Mouse (Mus musculus) c-Kit-positive CD71-positive TER-119-negative erythroid progenitor cells, embryonic 14.5 days (primary cell): ENCODE measurements around the gene Myo9b.

ENCODE experiments used
- DNase-seq: peaks from one replicate; pipeline ENCODE4 v3.0.0-alpha.2; 2013; ENCODE audit warnings: low read depth

Myo9b gene

DNA sequence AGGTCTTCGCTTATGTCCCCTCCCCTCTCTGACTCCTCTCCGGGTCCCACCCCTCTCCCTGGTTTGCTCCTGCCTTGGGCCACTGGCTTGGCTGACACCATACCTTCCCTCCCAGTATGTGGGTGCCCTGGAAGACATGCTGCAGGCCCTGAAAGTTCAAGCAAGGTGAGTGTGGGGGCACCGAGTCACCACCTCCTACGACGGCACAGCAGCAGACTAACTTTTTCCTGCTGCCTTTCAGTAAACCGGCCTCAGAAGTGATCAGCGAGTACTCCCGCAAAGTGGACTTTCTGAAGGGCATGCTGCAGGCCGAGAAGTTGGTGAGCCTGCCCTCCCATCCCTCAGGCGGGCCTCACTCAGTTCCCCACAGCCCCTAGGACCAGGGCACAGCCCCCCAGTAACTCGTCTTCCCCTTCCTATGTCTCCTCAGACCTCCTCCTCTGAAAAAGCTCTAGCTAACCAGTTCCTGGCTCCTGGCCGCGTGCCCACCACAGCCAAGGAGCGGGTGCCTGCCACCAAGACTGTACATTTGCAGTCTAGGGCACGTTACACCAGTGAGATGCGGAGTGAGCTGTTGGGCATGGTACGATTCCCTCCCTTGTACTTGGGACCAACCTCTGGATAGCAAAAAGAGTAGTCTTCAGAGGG lies 95.1 kb downstream of the Myo9b start:
- DNase-seq = no peak

- no peak for DNase-seq
Observed at GRCm38 (mm10) chr8:71368366-71368765, 95.9 kb downstream of the Myo9b start.

- DNase-seq = no peak
Observed at GRCm38 (mm10) chr8:71369040-71369718, 96.7 kb downstream of the Myo9b start.

- no peak for DNase-seq
Observed at GRCm38 (mm10) chr8:71370711-71371235, 98.3 kb downstream of the Myo9b start.

DNA sequence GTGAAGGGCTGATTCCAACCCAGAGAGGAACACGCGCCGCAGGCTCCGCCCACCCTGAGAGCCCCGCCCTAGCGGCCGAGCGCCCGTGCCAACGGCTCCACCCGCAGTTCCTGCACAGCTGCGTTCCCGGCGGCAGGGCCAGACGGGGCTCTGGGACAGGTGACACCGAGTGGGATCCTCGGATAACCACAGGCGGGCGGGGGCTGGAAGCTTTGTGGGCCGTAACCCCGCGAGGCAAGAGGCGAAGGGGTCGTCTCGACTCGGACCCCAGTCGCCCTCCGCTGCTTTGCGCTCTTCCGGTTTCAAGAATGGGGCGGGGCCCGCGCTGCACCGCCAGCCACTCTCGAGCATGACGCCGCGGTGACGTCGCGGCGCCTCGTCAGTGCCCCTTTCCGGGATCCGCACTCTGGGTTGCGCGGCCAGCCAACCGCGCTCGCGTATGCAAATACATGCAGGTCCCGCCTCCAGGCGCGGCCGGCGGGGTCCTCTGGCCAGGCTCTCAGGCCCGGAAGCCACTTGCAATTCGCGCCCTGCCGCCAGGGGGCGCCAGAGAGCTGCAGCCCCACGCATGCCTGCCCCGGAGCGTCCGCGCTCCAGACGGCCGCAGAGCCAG lies 98.8 kb downstream of the Myo9b start, which contains the start of gene Ocel1:
Ocel1 (plus strand) TSS at position 63 of the 613 bp plus-strand sequence.
- peak; percentile 97 for DNase-seq

GRCm38 (mm10) chr8:71372427-71372826 lies 99.9 kb downstream of the Myo9b start:
- DNase-seq = no peak

DNA sequence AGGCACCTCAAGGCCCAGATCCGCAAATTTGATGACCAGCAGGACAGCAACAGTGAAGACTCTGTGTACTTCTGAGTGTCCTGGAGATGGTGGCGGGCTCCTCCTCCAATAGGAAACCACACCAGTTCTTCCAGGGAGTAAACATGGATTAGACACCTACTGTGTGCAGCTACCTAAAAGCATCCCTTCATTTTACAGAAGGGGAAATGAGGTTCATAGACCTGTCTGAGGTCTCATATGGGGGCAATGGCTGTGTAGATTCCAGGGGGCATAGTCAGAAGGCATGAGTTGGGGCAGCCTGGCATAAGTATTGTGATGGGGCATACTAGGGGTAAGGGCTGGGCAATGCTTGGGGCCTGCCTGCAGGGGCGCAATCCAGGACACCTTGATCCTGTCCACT lies 100.5 kb downstream of the Myo9b start:
- DNase-seq = no peak

DNA sequence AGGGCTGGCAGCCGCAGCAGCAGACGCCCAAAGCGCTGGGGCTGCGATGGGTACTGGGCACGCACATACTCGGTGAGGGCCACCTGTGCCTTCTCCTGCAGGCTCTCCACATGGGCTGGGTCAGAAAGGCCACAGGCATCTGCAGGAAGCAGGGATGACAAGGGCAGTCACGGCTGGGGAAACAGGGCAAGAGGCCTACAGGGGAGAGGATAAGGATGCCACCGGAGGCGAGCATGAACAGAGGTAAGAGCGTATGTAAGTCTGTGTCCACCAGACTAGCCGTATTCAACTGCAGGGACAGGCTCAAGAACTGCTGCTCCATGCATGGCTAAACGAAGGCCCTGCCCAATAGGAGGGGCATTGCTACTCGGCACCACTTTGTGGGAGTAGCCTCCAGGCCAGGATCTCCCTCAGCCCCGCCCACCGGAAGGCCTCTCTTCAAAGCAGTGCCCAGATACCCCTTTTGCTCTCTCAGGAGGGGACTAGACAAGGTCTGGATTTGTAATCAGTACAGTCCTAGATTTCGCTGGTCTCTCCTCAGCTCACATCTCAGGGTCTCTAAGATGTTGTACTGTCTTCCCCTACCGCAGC lies 102.2 kb downstream of the Myo9b start:
- no peak for DNase-seq

- DNase-seq = peak; percentile 60
Observed at GRCm38 (mm10) chr8:71375581-71376422, 103.3 kb downstream of the Myo9b start.

DNA sequence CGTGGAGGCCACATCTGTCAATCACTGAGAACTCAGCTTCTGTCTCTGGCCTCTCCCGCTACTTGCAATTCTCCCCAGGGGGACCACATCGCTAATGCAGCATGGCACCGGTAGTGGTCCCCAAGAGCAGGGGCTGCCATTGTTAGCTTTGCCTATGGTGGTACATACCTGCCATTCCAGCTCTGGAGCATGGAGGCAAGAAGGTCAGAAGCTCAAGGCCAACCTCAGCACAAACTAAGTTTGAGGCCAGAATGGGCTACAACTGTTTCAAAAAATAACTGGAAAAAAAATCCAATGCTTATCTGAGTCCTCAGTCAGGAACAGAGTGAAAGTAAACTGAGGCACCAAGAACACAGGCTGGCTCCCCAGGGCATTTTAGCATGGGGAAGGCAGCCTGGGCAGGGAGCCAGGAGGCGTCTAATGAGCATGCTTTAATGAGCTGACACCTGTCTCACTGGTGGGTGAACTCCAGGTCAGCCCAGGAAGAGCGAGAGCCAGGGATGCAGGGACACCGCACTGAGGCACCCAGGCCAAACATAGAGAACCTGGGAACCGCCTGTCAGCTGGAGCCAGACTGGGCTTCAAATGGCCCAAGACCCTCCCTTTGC lies 104.0 kb downstream of the Myo9b start:
- no peak for DNase-seq

DNA sequence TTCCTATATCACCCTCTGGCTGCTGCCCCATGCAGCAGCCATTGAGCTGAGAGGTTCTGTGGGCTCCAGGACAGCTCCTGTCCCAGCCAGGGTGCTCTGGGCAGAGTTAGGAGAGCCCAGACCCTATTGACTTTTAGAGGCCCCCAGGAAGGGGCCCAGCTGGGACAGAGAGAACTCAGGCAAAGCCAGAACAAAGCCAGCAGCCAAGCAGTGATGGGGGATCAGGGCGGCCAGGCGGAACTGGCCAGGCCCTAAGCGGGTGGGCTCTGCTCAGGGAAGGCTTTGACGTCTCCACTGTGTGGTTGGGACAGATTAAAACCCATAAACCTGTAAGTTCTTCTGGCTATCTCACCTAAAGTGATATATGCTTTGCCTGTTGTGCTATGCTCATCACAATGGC lies 106.5 kb downstream of the Myo9b start:
- no peak for DNase-seq

- DNase-seq = no peak
Observed at GRCm38 (mm10) chr8:71379512-71380075, 107.1 kb downstream of the Myo9b start.

- DNase-seq = no peak
Observed at GRCm38 (mm10) chr8:71380178-71381171, 108.0 kb downstream of the Myo9b start.

DNA sequence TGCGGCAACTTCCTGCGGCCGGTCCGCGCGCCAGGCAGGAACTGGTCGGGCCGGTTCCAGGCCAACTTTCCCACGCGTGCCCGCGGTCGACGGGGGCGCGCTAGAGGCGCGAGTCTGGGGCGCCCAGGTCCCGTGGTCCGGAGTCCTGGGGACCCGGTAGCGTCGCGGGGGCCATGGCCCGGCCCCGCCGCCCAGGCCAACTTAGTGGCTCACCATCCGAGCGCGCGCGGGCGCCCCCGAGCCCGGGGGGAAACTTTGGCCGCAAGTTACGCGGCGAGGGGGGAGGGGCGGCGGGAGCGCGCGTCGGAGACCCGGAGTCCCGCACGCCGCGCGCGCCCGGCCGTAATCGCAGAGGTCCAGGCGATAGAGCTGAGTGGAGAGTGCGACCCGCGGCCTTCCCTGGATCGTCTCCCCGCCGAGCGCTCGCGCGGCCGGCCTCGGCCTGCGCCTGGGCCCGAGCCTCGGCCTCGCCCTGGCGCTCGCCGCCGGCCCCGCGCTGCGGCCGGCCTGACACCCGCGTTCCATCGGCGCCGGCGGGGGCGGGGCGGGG lies 109.0 kb downstream of the Myo9b start, which contains the start of gene Nr2f6:
Nr2f6 (minus strand) TSS at position 540 of the 550 bp plus-strand sequence.
- no peak for DNase-seq

- DNase-seq = no peak
Observed at GRCm38 (mm10) chr8:71381971-71382961, 109.8 kb downstream of the Myo9b start.

DNA sequence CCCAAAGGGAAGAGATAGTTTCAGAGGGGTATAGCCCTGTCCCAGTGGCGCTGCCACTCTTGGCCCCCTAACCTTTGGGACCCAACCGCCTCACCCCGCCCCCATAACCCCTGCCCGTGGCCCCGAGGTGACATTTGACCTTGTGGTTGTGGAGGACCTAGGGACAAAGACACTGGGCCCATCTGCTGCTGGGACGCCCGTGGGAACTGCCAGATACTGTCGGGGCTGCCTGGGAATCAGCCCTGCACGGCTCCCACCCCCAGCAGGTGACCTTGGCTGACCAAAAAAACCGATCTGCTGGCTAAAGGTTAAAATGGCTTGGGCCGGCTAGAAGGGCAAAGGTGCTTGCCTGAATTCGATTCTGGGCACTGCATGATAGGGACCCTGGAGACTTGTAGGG lies 110.9 kb downstream of the Myo9b start:
- no peak for DNase-seq

GRCm38 (mm10) chr8:71383860-71384259 lies 111.3 kb downstream of the Myo9b start:
- DNase-seq = no peak

DNA sequence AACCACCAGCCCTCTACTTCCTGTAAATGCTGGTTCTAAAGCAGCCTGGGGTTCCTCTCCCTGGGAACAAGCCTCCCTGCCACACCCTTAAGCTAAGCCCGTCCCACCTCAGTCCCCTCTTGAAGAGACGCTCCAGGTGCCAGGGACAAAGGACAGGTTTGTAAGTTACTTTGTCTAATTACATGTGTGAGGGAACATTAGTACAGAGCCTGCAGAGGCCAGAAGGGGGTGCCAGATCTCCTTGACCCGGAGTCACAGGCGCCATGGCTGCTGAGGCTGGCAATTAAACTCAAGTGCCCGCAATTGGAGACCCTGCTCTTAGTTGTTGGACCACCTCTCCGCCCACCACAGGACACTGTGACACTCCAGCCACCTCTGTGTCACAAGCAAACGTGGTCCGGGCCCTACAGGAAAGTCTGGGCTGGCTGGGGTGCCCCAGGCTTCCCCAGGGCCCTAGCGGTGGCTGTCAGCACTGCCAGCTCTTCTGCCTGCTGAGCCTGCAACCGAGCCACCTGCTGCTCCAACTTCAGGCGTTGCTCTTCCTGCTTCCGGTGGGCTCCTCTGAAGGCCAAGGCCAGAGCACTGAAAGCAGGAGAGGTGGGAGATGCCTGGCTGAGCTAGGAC lies 112.8 kb downstream of the Myo9b start:
- no peak for DNase-seq
